Mouse (Mus musculus) bone marrow macrophage, adult 2 months (primary cell): Measurements from ENCODE around the gene Rab37.

Experiments
- CTCF ChIP-seq: IDR thresholded peaks from 2 replicates; pipeline ENCODE4 v1.5.1; 2012; ENCODE audit warnings: low read depth, mild to moderate bottlenecking, low read length, moderate library complexity
- POLR2A ChIP-seq: IDR thresholded peaks from 2 replicates; pipeline ENCODE4 v1.6.1; 2012; ENCODE audit warnings: mild to moderate bottlenecking, low read depth, low read length, borderline replicate concordance

DNA sequence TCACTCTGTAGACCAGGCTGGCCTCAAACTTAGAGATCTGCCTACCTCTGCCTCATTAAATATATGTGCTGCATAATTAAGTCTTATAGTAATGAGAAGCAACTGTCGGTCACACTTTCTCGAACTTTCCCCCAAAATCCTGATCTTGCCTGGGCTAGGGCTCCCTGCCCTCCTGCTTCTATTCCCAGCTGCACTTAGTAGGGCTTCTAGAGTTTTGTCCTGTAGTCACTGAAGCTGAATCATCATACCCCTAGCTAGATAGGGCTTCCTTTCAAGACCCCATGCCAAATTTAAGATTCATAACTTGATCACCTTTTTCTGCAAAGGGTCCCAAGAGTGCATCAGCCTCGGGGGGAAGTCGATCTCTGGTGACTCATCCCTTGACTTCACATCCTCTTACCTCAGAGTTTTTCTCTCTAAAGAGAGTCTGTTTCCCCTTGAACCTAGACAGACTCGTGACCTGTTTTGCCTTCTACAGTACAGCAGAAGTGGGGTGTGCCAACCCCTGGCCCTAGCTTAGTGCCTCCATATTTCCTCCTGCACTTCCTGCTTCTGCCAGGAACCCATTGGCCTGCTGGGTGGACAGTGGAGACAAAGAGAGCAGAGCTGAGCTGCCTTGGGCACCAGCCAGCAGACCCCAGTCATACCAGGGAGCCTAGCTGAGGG lies 47.5 kb downstream of the Rab37 start:
- TF ChIP-seq CTCF (no peak), POLR2A (no peak)
